ENCODE assay signal across 26 mouse cellular contexts in genomic region chr15:85537151-85537550, GRCm38 (mm10). TPM values are rescaled to one million over a fixed set of nuclear protein-coding genes. Genes with fewer than 3 reads are reported as not detected.
"Had no signal": no experiment of that assay in that cellular context is flagged by ENCODE, and none has a peak within 500 bp of the region (broad histone marks: within the 10 kb centered on the region; RNA-seq: fewer than 3 reads in every experiment).

No protein-coding gene starts in this region.

- H3K4me1 ChIP-seq: intestine, embryonic 15.5 days; liver, embryonic 13.5 days had no signal

- H3K27ac ChIP-seq: intestine, embryonic 15.5 days; left cerebral cortex, adult 2 months; liver, embryonic 13.5 days; macrophage; midbrain, embryonic 12.5 days; midbrain, embryonic 15.5 days; neural tube, embryonic 12.5 days; stomach, embryonic 15.5 days had no signal

- H3K9ac ChIP-seq: intestine, embryonic 15.5 days; liver, embryonic 13.5 days; midbrain, embryonic 12.5 days; midbrain, embryonic 15.5 days; neural tube, embryonic 15.5 days; stomach, embryonic 15.5 days had no signal

- H3K9me3 ChIP-seq: intestine, embryonic 15.5 days; liver, embryonic 13.5 days; midbrain, embryonic 12.5 days; midbrain, embryonic 15.5 days; neural tube, embryonic 12.5 days; neural tube, embryonic 15.5 days; stomach, embryonic 15.5 days had no signal

- H3K36me3 ChIP-seq: intestine, embryonic 15.5 days; liver, embryonic 13.5 days; midbrain, embryonic 15.5 days; neural tube, embryonic 15.5 days; stomach, embryonic 15.5 days had no signal

- H3K27me3 ChIP-seq: intestine, embryonic 15.5 days; midbrain, embryonic 15.5 days; neural tube, embryonic 15.5 days; stomach, embryonic 15.5 days had no signal

- ATAC-seq: intestine, embryonic 15.5 days; midbrain, embryonic 15.5 days had no signal

- DNase-seq: kidney, adult 11 months; kidney, adult 9 months; layer of hippocampus, postnatal 36 days; liver, embryonic 13.5 days; lung, adult 2 months; lung, postnatal 14 days; right cerebral cortex, adult 18-20 months; right cerebral cortex, postnatal 14 days; right cerebral cortex, postnatal 4 days; thymus, adult 2 months; thymus, postnatal 14 days; thymus, postnatal 4 days had no signal

- H3K4me2 ChIP-seq: intestine, embryonic 15.5 days; liver, embryonic 13.5 days; midbrain, embryonic 12.5 days; midbrain, embryonic 15.5 days; neural tube, embryonic 12.5 days; neural tube, embryonic 15.5 days; stomach, embryonic 15.5 days had no signal

- H3K4me3 ChIP-seq: intestine, embryonic 15.5 days; left cerebral cortex, adult 2 months; liver, embryonic 13.5 days; midbrain, embryonic 12.5 days; midbrain, embryonic 15.5 days; neural tube, embryonic 12.5 days; neural tube, embryonic 15.5 days; stomach, embryonic 15.5 days had no signal

RNA-seq across cellular contexts. Expression of gene 7530416G11Rik, which starts 34.1 kb away (rescaled TPM):
- polyA plus RNA-seq: intestine, embryonic 15.5 days; large intestine, adult 2 months; limb, embryonic 11.5 days; limb, embryonic 14.5 days; liver, adult 2 months; liver, embryonic 13.5 days; liver, embryonic 16.5 days; lung, adult 2 months; lung, embryonic 16.5 days; macrophage; midbrain, embryonic 12.5 days; midbrain, embryonic 15.5 days; neural tube, embryonic 12.5 days; neural tube, embryonic 15.5 days; stomach, embryonic 15.5 days; thymus, adult 2 months had no signal

RNA-seq across cellular contexts. Expression of gene Wnt7b, which starts 45.1 kb away (rescaled TPM):
- polyA plus RNA-seq: macrophage had no signal
